Mouse (Mus musculus) embryo, embryonic 10.5 days (tissue): Measurements from ENCODE around the gene Crtap.
"Not testable (repeated sequence)": the region's sequence is repeated elsewhere in the genome, so short reads cannot be mapped to it uniquely, and the experiment has no call there.

ENCODE experiments used
- DNase-seq: peaks from one replicate; pipeline ENCODE4 v3.0.0-alpha.2; 2015; ENCODE audit warnings: low spot score

The Crtap gene

GRCm38 (mm10) chr9:114395258-114395657, 4.8 kb upstream of the Crtap start:
- DNase-seq, result no peak

- no peak for DNase-seq
Measured at GRCm38 (mm10) chr9:114394677-114395076, 4.2 kb upstream of the Crtap start.

- DNase-seq, result not testable (repeated sequence)
Measured at GRCm38 (mm10) chr9:114394136-114394535, 3.7 kb upstream of the Crtap start.

- no peak for DNase-seq
Measured at GRCm38 (mm10) chr9:114390749-114391075, 237 bp upstream of the Crtap start.

- peak; percentile 59 for DNase-seq
Measured at GRCm38 (mm10) chr9:114389371-114389904, 1.0 kb downstream of the Crtap start.

GRCm38 (mm10) chr9:114388701-114389370, 1.6 kb downstream of the Crtap start:
- DNase-seq, result no peak

- no peak for DNase-seq
Measured at GRCm38 (mm10) chr9:114388288-114388687, 2.2 kb downstream of the Crtap start.

- DNase-seq, result no peak
Measured at GRCm38 (mm10) chr9:114387086-114387485, 3.4 kb downstream of the Crtap start.

GRCm38 (mm10) chr9:114385160-114385559, 5.3 kb downstream of the Crtap start:
- DNase-seq, result no peak

- no peak for DNase-seq
Measured at GRCm38 (mm10) chr9:114384691-114385090, 5.8 kb downstream of the Crtap start.

- DNase-seq, result no peak
Measured at GRCm38 (mm10) chr9:114382936-114383710, 7.4 kb downstream of the Crtap start.

GRCm38 (mm10) chr9:114380881-114381733, 9.4 kb downstream of the Crtap start:
- DNase-seq, result peak; percentile 86

- no peak for DNase-seq
Measured at GRCm38 (mm10) chr9:114379871-114380270, 10.6 kb downstream of the Crtap start.

- no peak for DNase-seq
Measured at GRCm38 (mm10) chr9:114377168-114377567, 13.3 kb downstream of the Crtap start.

- no peak for DNase-seq
Measured at GRCm38 (mm10) chr9:114375276-114375962, 15.1 kb downstream of the Crtap start.

- DNase-seq, result peak; percentile 21
Measured at GRCm38 (mm10) chr9:114371717-114372116, 18.8 kb downstream of the Crtap start.

- DNase-seq, result peak; percentile 38
Measured at GRCm38 (mm10) chr9:114369389-114369788, 21.1 kb downstream of the Crtap start.

GRCm38 (mm10) chr9:114368471-114368858, 22.0 kb downstream of the Crtap start:
- no peak for DNase-seq

GRCm38 (mm10) chr9:114367783-114368470, 22.5 kb downstream of the Crtap start:
- DNase-seq, result peak; percentile 67

- DNase-seq, result not testable (repeated sequence)
Measured at GRCm38 (mm10) chr9:114329855-114330254, 60.6 kb downstream of the Crtap start, which contains the start of gene Bcl2a1c. Gene Bcl2a1c, plus strand, starts transcription at chr9:114330135.

GRCm38 (mm10) chr9:114328332-114328731, 62.1 kb downstream of the Crtap start:
- not testable (repeated sequence) for DNase-seq
